Mouse (Mus musculus) liver, embryonic 11.5 days (tissue): ENCODE results near the gene Cd248. TPM values are rescaled to one million over a fixed set of nuclear protein-coding genes. Genes with fewer than 3 reads are reported as not detected.

Experiments used
- ATAC-seq: fragments of 200-750 bp; cut with Nextera tagmentation; replicated peaks from 2 replicates; pipeline ENCODE4 v1.8.0; 2017; ENCODE audit warnings: moderate number of reproducible peaks, mild to moderate bottlenecking, moderate TSS enrichment, moderate library complexity; ENCODE audit not compliant: low FRiP score
- DNase-seq: peaks from one replicate; pipeline ENCODE4 v3.0.0-alpha.2; 2017; ENCODE audit warnings: low spot score
- H3K27ac ChIP-seq: fragments of 300-500 bp; sonication (generic); 2 replicates; pipeline ENCODE4 v1.5.1; 2014; ENCODE audit warnings: mild to moderate bottlenecking, low read depth, low read length, control low read depth
- H3K27me3 ChIP-seq: fragments of 300-500 bp; sonication (generic); replicated peaks from 2 replicates; pipeline ENCODE4 v1.6.1; 2014; ENCODE audit warnings: low read length, mixed read lengths; ENCODE audit not compliant: control insufficient read depth, insufficient read depth
- H3K36me3 ChIP-seq: fragments of 300-500 bp; sonication (generic); 2 replicates; pipeline ENCODE4 v1.6.1; 2014; ENCODE audit warnings: mild to moderate bottlenecking, low read length, moderate library complexity, mixed read lengths; ENCODE audit not compliant: control insufficient read depth, insufficient read depth
- H3K4me1 ChIP-seq: fragments of 300-500 bp; sonication (generic); replicated peaks from 2 replicates; pipeline ENCODE4 v1.6.1; 2014; ENCODE audit warnings: low read length, mixed read lengths; ENCODE audit not compliant: control insufficient read depth, insufficient read depth
- H3K4me2 ChIP-seq: fragments of 300-500 bp; sonication (generic); 2 replicates; pipeline ENCODE4 v1.6.1; 2014; ENCODE audit warnings: mild to moderate bottlenecking, control low read depth, moderate library complexity
- H3K4me3 ChIP-seq: fragments of 300-500 bp; sonication (generic); 2 replicates; pipeline ENCODE4 v1.5.1; 2014; ENCODE audit warnings: low read depth, low read length, control low read depth
- H3K9ac ChIP-seq: fragments of 300-500 bp; sonication (generic); 2 replicates; pipeline ENCODE4 v1.6.1; 2014; ENCODE audit warnings: low read depth, low read length, control low read depth
- H3K9me3 ChIP-seq: fragments of 300-500 bp; sonication (generic); 2 replicates; pipeline ENCODE4 v1.6.1; 2016; ENCODE audit warnings: low read length, inconsistent platforms, mixed read lengths; ENCODE audit not compliant: control insufficient read depth
- WGBS: fragments of 180-500 bp; shearing (Covaris S2); extraction: QIAGEN DNeasy Blood & Tissue Kit; methylation state at CpG from one replicate; pipeline ENCODE4 v1.1.7; 2014; 5-methylcytosine and 5-hydroxymethylcytosine counted together
- polyA plus RNA-seq: library from polyadenylated mRNA; unstranded; fragments of >200 nt; fragmentation: Nextera tagmentation; extraction: Ambion mirVana; gene quantifications from 2 replicates; pipeline ENCODE4 v1.2.1, GENCODE M21; 2014

Cd248 gene
- polyA plus RNA-seq, 1 experiment from 2014 or later, result 28.6 TPM

DNA sequence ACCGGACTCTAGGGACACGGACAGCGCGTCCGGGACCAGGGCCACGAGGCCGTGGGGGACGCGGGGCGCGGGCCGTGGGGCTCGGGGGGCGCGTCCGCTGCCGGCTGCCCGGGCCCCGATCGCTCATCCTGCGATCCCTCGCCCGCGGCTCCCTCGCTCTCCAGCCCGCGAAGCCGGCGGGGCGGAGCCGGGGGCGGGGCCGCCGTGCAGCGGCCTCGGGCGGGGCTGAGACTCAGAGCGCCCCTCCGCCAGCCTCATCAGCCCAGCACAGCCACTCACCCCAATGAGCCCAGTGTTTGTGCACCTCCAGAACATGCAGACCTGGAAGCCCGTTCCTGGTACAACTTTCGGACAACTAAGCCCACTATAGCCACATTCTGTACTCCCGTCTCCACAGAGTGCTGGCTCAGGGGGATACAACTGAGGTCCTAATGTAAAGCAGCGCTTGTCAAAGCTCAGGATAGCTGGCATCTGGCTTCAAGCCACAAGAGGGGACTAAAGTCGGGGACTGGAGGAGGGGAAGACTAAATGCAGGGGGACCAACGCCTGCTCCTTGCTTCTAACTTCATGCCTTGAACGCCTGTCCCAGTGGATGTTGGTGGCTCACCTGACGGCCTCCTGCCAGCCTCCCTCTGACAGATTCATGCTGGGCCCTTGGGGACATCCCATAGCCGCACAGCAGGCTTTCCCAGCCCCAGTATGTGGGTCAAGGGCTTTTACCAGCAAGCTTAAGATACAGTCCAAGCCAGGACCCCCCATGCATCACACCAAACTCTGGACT, 30.7 kb downstream of the Cd248 start, which contains the start of gene Cnih2:
Gene Cnih2 (minus strand): TSS at position 159 of the 781 bp plus-strand sequence.
- Histone ChIP-seq H3K27me3 (peaks cover 2% of the 10 kb centered on the region; the same call in 1 of the 2 replicates), H3K4me1 (peaks cover 38% of the 10 kb centered on the region), H3K4me2 (peak within 1 kb of the TSS; percentile 90), H3K27ac (0 out of 2 replicates have a peak within 1 kb of the TSS, but pooled peaks have one; percentile 29), H3K36me3 (peaks cover 19% of the 10 kb centered on the region), H3K9ac (peak within 1 kb of the TSS; percentile 63), H3K4me3 (peak within 1 kb of the TSS; percentile 45), H3K9me3 (no peaks in the 10 kb centered on the region)
- DNase-seq (peak; percentile 74), ATAC-seq (peak; percentile 71)
- WGBS, result 6% methylated on average over 43 of the region's 48 CpGs

GRCm38 (mm10) chr19:5106074-5106473, 38.2 kb downstream of the Cd248 start:
- 8% methylated on average over 9 of the region's 9 CpGs for whole genome bisulfite sequencing
- no peak for ATAC-seq
- H3K36me3 ChIP-seq, result peaks cover 32% of the 10 kb centered on the region

DNA sequence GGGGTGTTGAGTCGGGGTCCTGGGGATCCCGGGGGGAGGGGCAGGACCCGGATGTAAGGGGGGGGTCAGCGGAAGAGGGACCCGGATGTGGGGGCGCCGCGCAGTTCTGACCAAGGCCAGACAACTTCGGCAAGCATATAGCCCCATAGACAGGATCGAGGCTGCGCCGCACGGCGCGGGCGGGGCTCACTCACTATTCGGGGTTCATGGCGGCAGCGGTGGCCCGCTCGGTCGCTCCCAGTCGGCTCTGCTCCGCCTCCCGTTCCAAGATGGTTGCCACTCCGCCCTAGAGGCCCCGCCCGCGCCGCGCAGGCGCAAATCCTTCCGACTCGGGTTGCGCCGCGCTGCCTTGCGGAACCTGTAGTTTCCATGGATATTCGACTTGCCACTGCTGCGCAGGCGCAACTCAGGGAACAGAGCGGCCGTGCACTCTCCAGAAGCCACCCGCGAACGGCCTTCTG, 38.9 kb downstream of the Cd248 start, which contains the start of gene Rab1b:
Gene Rab1b (minus strand): TSS at position 342 of the 461 bp plus-strand sequence.
- Histone ChIP-seq H3K4me3 (peak within 1 kb of the TSS; percentile 87), H3K27me3 (no peaks in the 10 kb centered on the region), H3K36me3 (peaks cover 28% of the 10 kb centered on the region), H3K27ac (peak within 1 kb of the TSS; percentile 90), H3K4me2 (peak within 1 kb of the TSS; percentile 78), H3K4me1 (peaks cover 23% of the 10 kb centered on the region), H3K9ac (peak within 1 kb of the TSS; percentile 89), H3K9me3 (no peaks in the 10 kb centered on the region)
- WGBS, result under 1% methylated on average over 46 of the region's 46 CpGs
- ATAC-seq, result peak; percentile 91
- peak; percentile 95 for DNase-seq

More at GRCm38 (mm10) chr19:5106074-5106473, 38.2 kb downstream of the Cd248 start:
- peak; percentile 31 for DNase-seq
- H3K4me3 ChIP-seq, result peak overlapping the region; percentile 87
- H3K9ac ChIP-seq, result peak overlapping the region; percentile 89
- peak overlapping the region; percentile 78 for H3K4me2 ChIP-seq
- H3K27ac ChIP-seq, result peak overlapping the region; percentile 90
- peaks cover 23% of the 10 kb centered on the region for H3K4me1 ChIP-seq
- H3K9me3 ChIP-seq, result no peaks in the 10 kb centered on the region
- no peaks in the 10 kb centered on the region for H3K27me3 ChIP-seq

DNA sequence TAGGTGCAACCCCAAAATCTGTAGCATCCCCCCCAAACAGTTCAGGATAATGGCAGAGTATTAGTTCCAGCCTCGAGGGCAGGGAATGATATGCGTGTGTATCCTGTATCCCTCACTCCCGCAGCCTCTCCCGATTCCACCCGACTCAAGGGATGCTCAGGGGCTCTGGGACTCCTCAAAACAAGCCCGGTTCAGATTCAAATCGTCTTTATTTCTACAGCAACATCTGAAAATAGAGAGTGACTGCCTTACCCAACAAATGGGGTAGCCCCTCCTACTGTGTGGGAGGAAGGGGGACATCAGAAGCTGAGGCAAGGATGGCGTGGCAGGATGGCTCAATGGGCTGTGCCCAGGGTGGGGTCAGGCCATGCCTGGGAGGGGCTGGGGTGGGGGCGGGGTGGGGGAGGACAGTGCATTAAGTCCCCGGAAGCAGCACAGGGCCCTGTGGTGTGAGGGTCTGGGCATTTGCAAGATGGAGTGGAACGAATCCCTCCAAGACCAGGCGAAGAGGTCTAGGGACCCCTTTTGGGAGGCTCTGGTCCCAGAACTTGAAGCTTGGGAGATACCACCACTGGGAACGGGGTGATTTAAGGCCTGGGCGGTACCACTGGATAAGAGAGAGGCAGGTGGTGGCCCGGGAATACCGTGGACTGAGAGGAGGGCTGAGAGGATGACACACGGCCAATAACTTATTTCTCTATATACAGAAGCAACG, 39.8 kb downstream of the Cd248 start:
- Histone ChIP-seq H3K9ac (no peak overlapping the region), H3K9me3 (no peaks in the 10 kb centered on the region), H3K4me1 (peaks cover 23% of the 10 kb centered on the region), H3K27ac (no peak overlapping the region; the same call in 1 of the 2 replicates), H3K27me3 (no peaks in the 10 kb centered on the region), H3K4me2 (peak overlapping the region; percentile 78), H3K36me3 (peaks cover 22% of the 10 kb centered on the region), H3K4me3 (peak overlapping the region; percentile 87)
- WGBS, result 72% methylated on average over 18 of the region's 18 CpGs
- DNase-seq (no peak), ATAC-seq (no peak)

GRCm38 (mm10) chr19:5108271-5108575, 40.3 kb downstream of the Cd248 start:
- Histone ChIP-seq H3K27me3 (no peaks in the 10 kb centered on the region), H3K9me3 (no peaks in the 10 kb centered on the region), H3K36me3 (peaks cover 20% of the 10 kb centered on the region), H3K4me2 (no peak overlapping the region; the same call in 1 of the 2 replicates), H3K4me1 (peaks cover 23% of the 10 kb centered on the region), H3K4me3 (no peak overlapping the region), H3K9ac (no peak overlapping the region), H3K27ac (peak overlapping the region; percentile 54; the same call in 1 of the 2 replicates)
- no peak for ATAC-seq
- 25% methylated on average over 5 of the region's 5 CpGs for WGBS
- DNase-seq, result peak; percentile 53

- Histone ChIP-seq H3K27me3 (no peaks in the 10 kb centered on the region), H3K9me3 (no peaks in the 10 kb centered on the region), H3K4me2 (peak overlapping the region; percentile 36; the same call in 1 of the 2 replicates), H3K9ac (no peak overlapping the region; the same call in 1 of the 2 replicates), H3K27ac (peak overlapping the region; percentile 54), H3K36me3 (peaks cover 17% of the 10 kb centered on the region), H3K4me3 (no peak overlapping the region), H3K4me1 (peaks cover 23% of the 10 kb centered on the region)
- ATAC-seq (no peak), DNase-seq (no peak)
- WGBS, result 41% methylated on average over 4 of the region's 4 CpGs
Observed at GRCm38 (mm10) chr19:5108702-5109101, 40.8 kb downstream of the Cd248 start.

- ATAC-seq (no peak), DNase-seq (no peak)
- H3K27ac ChIP-seq, result no peak overlapping the region
- H3K4me3 ChIP-seq, result no peak overlapping the region
- peaks cover 6% of the 10 kb centered on the region for H3K36me3 ChIP-seq
- H3K4me1 ChIP-seq, result peaks cover 22% of the 10 kb centered on the region
- H3K9me3 ChIP-seq, result no peaks in the 10 kb centered on the region
- no peak overlapping the region for H3K4me2 ChIP-seq
- no peak overlapping the region; the same call in 1 of the 2 replicates for H3K9ac ChIP-seq
- 72% methylated on average over 19 of the region's 19 CpGs for WGBS
- no peaks in the 10 kb centered on the region for H3K27me3 ChIP-seq
Observed at GRCm38 (mm10) chr19:5109659-5110453, 42.0 kb downstream of the Cd248 start.

DNA sequence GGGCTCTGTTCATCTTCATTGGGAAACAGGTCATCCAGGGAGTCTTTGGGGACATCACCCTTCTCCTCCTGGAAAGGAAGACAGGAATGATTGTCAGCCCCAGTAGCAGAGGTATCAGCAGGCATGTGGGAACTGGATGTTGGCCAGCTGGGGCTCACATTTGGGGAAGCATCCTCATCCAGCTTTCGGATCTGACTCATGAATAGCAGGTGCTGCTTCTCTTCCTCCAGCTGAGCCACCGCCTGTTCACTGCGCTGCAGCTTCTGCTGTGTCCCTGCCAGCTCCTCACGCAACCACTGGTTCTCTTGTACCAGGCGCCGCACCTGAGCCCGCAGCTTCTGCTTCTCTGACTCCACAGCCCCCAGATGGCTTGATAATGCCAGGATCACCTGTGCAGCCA, 45.9 kb downstream of the Cd248 start:
- 90% methylated on average over 7 of the region's 7 CpGs for WGBS

More for the DNA sequence above, 45.9 kb downstream of the Cd248 start:
- Histone ChIP-seq H3K4me1 (peaks cover 14% of the 10 kb centered on the region), H3K4me3 (no peak overlapping the region), H3K9me3 (no peaks in the 10 kb centered on the region), H3K36me3 (peaks cover 4% of the 10 kb centered on the region; the same call in 1 of the 2 replicates), H3K4me2 (no peak overlapping the region), H3K27ac (no peak overlapping the region), H3K9ac (no peak overlapping the region), H3K27me3 (no peaks in the 10 kb centered on the region)
- ATAC-seq (no peak), DNase-seq (no peak)
